In the genomic region with DNA sequence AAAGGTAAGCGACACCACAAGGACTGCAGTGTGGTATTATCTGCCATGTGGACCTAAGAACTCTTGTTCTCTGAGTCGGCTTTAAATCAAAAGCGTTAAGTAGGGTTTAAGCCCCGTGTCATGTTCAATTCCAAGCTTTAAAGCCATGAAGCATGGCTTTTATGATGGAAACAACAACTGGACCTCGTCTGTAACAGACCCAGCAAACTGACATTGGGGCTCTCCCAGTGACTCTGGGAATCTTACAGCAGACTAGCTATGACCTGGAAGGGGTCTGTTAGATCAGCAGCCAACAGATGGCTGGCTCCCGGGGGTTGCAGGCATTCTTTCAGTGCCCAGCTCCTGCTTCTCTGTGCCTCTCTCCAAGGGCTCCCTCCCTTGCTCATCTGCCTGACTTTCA, we compare ENCODE assay signal across 23 mouse cellular contexts.
DNase-seq lines count a peak whose midpoint lies in the region; ATAC-seq and TF ChIP-seq lines count a peak whose summit lies in the region.
"Had no signal": no experiment of that assay in that cellular context is flagged by ENCODE, and none has a peak within 500 bp of the region (broad histone marks: within the 10 kb centered on the region; RNA-seq: fewer than 3 reads in every experiment).

No protein-coding gene starts in this region.

- H3K27me3 ChIP-seq in heart, embryonic 13.5 days (replicated peaks): no peaks in the 10 kb centered on the region
- peaks cover 83% of the 10 kb centered on the region for H3K27me3 ChIP-seq in midbrain, embryonic 12.5 days
- H3K27me3 ChIP-seq in midbrain, postnatal 0 days (ENCODE audit: insufficient read depth, low read length): peaks cover 15% of the 10 kb centered on the region; the same call in 1 of the 2 replicates
- no peaks in the 10 kb centered on the region for H3K27me3 ChIP-seq in stomach, embryonic 16.5 days (ENCODE audit: control insufficient read depth, insufficient read depth, low read length)

- ATAC-seq in heart, embryonic 13.5 days (ENCODE audit: extremely low read depth, insufficient number of reproducible peaks, low FRiP score, low TSS enrichment): no peak
- ATAC-seq in midbrain, embryonic 12.5 days (ENCODE audit: low FRiP score, low read depth): peak; percentile 56; the same call in 1 of the 2 replicates
- no peak for ATAC-seq in midbrain, postnatal 0 days (ENCODE audit: low FRiP score)
- peak; percentile 19; the same call in 1 of the 2 replicates for ATAC-seq in stomach, embryonic 16.5 days (ENCODE audit: insufficient read depth, low FRiP score)
- ATAC-seq in inflammation-experienced regulatory T-cells, adult 6 months: no peak
- ATAC-seq: hindbrain, embryonic 16.5 days had no signal

- H3K4me3 ChIP-seq in heart, embryonic 13.5 days: no peak overlapping the region
- H3K4me3 ChIP-seq in midbrain, embryonic 12.5 days: no peak overlapping the region
- no peak overlapping the region for H3K4me3 ChIP-seq in midbrain, postnatal 0 days (ENCODE audit: low read depth, low read length)
- no peak overlapping the region for H3K4me3 ChIP-seq in stomach, embryonic 16.5 days (replicated peaks; ENCODE audit: low read length)

- 44% methylated on average over 6 of the region's 6 CpGs for WGBS in heart, embryonic 13.5 days
- 15% methylated on average over 6 of the region's 6 CpGs for WGBS in midbrain, embryonic 12.5 days
- WGBS in midbrain, postnatal 0 days: 11% methylated on average over 6 of the region's 6 CpGs
- 38% methylated on average over 6 of the region's 6 CpGs for WGBS in stomach, embryonic 16.5 days

- DNase-seq in heart, adult 18-20 months: no peak
- DNase-seq in midbrain, postnatal 0 days (ENCODE audit: low spot score): no peak
- DNase-seq in hindlimb bud, embryonic 11.5 days (ENCODE audit: extremely low spot score, low read depth, low spot score): peak; percentile 74
- DNase-seq in adrenal gland, postnatal 14 days: no peak
- DNase-seq: adrenal gland, postnatal 36 days; B cell, adult 2 months; cerebellum, adult 18-20 months; gastrocnemius, postnatal 10 days; heart, adult 11 months; heart, postnatal 4 days; kidney, adult 8-10 months; kidney, postnatal 4 days; layer of hippocampus, adult 9-11 months; lung, adult 2 months; lung, postnatal 4 days; retina, postnatal 1 day; thymus, postnatal 36 days had no signal

- no peaks in the 10 kb centered on the region for H3K36me3 ChIP-seq in heart, embryonic 13.5 days
- H3K36me3 ChIP-seq in midbrain, embryonic 12.5 days: no peaks in the 10 kb centered on the region
- no peaks in the 10 kb centered on the region for H3K36me3 ChIP-seq in midbrain, postnatal 0 days (ENCODE audit: insufficient read depth, low read length)
- H3K36me3 ChIP-seq in stomach, embryonic 16.5 days (ENCODE audit: control insufficient read depth, insufficient read depth, low read length): no peaks in the 10 kb centered on the region

- H3K4me2 ChIP-seq in heart, embryonic 13.5 days: no peak overlapping the region
- no peak overlapping the region for H3K4me2 ChIP-seq in midbrain, embryonic 12.5 days (replicated peaks)
- no peak overlapping the region for H3K4me2 ChIP-seq in midbrain, postnatal 0 days (ENCODE audit: low read depth, low read length, poor library complexity, severe bottlenecking)
- H3K4me2 ChIP-seq in stomach, embryonic 16.5 days (ENCODE audit: low read depth, low read length): no peak overlapping the region
- H3K4me2 ChIP-seq: liver, embryonic 11.5 days had no signal

- H3K9me3 ChIP-seq in heart, embryonic 13.5 days: no peaks in the 10 kb centered on the region
- no peaks in the 10 kb centered on the region for H3K9me3 ChIP-seq in midbrain, embryonic 12.5 days
- no peaks in the 10 kb centered on the region for H3K9me3 ChIP-seq in midbrain, postnatal 0 days (ENCODE audit: low read length)
- no peaks in the 10 kb centered on the region for H3K9me3 ChIP-seq in stomach, embryonic 16.5 days (replicated peaks; ENCODE audit: control insufficient read depth, low read length)

- H3K27ac ChIP-seq in heart, embryonic 13.5 days (replicated peaks): 0 out of 2 replicates have a peak overlapping the region, but pooled peaks have one; percentile 64
- no peak overlapping the region for H3K27ac ChIP-seq in midbrain, embryonic 12.5 days (replicated peaks)
- no peak overlapping the region for H3K27ac ChIP-seq in midbrain, postnatal 0 days (ENCODE audit: low read depth, low read length)
- peak overlapping the region; percentile 7; the same call in 1 of the 2 replicates for H3K27ac ChIP-seq in stomach, embryonic 16.5 days (ENCODE audit: low read length)

- H3K4me1 ChIP-seq in heart, embryonic 13.5 days: peaks cover 31% of the 10 kb centered on the region
- peaks cover 6% of the 10 kb centered on the region for H3K4me1 ChIP-seq in midbrain, embryonic 12.5 days
- no peaks in the 10 kb centered on the region; the same call in 1 of the 2 replicates for H3K4me1 ChIP-seq in midbrain, postnatal 0 days (ENCODE audit: insufficient read depth, low read length)
- peaks cover 20% of the 10 kb centered on the region; the same call in 1 of the 2 replicates for H3K4me1 ChIP-seq in stomach, embryonic 16.5 days (ENCODE audit: control insufficient read depth, insufficient read depth, low read length)

- H3K9ac ChIP-seq in heart, embryonic 13.5 days: no peak overlapping the region
- H3K9ac ChIP-seq in midbrain, embryonic 12.5 days (replicated peaks): no peak overlapping the region
- no peak overlapping the region for H3K9ac ChIP-seq in midbrain, postnatal 0 days (replicated peaks; ENCODE audit: low read length, poor library complexity, severe bottlenecking)
- no peak overlapping the region for H3K9ac ChIP-seq in stomach, embryonic 16.5 days (ENCODE audit: low read length)

- TF ChIP-seq CTCF in midbrain, postnatal 0 days (IDR thresholded peaks at IDR 0.05): no peak

Comparison
In these comparisons a context has a peak if more than half of its experiments do, and no peak if none do; other contexts are left out.
1. ATAC-seq: peak in midbrain, embryonic 12.5 days (single experiment) and stomach, embryonic 16.5 days (single experiment); none in heart, embryonic 13.5 days (single experiment), midbrain, postnatal 0 days (single experiment) and inflammation-experienced regulatory T-cells, adult 6 months (single experiment).
2. H3K27ac ChIP-seq: peak in heart, embryonic 13.5 days (single experiment) and stomach, embryonic 16.5 days (single experiment); none in midbrain, embryonic 12.5 days (single experiment) and midbrain, postnatal 0 days (single experiment).